Mouse (Mus musculus) frontal cortex, postnatal 36 days (tissue): ENCODE measurements at regions not wholly inside any gene's neighbourhood (a gene's known extent, or its start where the extent isn't known, plus 50 kb on each side); places are given as distances from the start of the nearest gene placed in this dataset.
A peak's percentile ranks its signal among the peaks of the same experiment; 100 is the strongest.

ENCODE experiments used
- DNase-seq, 2 experiments: peaks; one replicate each; pipeline ENCODE4 v3.0.0; 2022; ENCODE audit warnings: low spot score in 2 of 2

DNA sequence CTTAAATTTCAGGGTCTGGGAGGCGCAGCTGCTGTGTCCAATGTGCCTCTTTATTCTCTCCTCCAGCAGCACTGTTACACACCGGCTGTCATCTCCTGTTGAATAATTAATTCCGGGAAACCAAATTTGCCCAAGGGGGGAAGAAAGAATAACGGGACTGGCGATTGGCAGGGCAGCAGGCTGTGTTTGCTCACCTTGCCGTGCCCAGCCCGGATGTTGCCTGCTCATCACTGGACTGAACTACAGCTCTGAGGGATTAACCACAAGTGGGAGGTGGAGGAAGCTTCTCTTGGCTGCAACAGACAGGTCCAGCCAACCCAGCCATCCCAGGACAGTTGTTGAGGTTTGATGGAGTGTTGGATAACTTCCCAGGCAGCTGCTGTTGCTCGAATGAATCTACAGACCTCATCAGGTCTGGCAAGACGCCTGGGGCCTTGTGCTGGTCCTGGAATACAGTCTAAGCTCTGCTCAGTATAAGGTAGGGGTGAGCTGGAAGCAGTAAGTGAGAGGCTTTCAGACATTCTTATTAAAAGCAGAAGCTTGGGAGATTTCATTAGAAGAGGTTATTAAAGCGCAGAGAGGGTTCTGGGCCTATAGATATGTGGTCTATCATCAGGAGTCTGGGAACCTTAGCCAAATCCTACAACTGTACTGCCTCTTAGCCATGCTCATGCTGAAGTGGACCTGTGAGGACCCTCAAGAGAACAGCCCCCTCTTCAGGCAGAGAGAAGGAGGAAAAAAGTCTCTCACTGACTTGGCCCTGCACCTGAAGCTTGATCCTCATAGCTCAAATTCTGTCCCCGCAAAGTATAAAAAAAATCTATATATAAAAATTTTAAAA is 291.8 kb downstream of the Il20rb start:
- DNase-seq, result no peak

DNA sequence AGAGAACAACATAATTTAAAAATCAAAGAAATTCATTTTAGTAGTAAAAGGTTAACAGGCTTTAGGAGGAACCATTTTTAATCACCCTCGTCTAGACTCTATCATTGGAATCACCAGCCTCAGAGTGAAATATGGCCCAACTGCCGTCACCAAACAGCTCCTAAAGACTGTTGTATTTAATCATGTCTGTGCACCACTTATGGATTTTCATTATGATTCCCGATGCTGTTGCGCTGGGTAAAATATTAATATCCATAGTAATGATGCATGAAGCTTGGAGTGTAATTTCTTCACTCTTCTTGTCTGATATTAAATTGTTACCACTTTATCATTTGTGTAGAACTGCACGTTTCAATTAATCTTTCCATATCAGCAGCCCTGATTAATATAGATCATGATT is 292.4 kb downstream of the Il20rb start:
- DNase-seq, result no peak

DNA sequence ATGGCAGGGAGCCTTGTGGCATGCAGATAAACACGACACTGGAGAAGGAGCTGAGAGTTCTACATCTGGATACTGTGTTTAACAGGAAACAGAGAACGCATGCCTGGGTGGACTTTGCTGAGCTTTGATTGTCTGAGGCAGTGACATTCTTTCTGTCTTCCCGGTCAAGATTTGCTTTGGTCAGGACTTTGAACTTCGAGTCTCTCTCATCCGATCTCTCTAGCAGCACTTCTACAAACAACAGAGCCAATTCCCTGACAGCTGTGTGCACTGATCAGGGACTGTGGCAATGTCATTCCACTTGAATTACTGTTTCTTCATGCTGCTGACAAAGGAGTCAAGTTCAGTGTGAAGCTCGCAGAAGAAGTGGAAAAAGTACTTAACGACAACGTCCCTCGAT is 302.5 kb downstream of the Il20rb start:
- no peak for DNase-seq

DNA sequence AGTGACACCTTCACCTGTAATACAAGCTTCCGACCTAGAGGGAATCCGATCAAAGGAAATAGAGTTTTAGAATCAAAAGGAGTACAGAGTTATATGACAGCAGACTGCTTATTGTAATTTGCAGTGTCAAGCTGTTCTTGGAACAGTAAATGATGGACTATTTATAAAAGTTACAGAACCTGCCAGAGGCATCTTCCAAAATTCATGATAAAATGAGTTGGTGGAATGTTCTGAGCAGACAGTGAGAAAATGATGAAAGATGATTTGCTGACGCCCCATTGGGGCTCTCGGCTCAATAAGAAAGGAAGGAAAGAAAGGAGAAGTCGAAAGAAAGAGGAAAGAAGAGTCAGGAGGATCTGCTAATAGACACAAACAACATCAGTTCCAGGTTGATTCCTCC is 300.3 kb upstream of the Sox14 start:
- DNase-seq, result peak in 1 of 2 experiments; percentile 12

DNA sequence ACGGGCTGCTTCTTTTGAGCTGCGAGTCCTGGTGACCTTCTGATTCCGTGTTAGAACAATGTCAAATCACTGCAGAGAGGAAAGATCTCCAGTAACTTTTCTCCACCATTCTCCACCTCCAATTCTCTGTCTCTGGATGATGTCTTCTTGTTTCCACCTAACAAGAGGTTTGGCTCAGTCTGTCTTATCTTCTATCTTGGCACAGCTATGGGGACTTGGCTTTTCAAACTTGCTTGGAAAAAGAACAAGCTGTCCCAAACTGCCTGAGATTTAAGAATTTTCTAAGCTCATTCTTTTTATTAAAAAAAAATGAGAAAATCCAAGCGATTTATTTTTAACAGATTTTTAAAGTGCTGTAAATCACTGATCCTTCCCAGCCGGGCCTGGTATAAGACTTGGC is 290.3 kb upstream of the Sox14 start:
- peak in 1 of 2 experiments; percentile 13 for DNase-seq

DNA sequence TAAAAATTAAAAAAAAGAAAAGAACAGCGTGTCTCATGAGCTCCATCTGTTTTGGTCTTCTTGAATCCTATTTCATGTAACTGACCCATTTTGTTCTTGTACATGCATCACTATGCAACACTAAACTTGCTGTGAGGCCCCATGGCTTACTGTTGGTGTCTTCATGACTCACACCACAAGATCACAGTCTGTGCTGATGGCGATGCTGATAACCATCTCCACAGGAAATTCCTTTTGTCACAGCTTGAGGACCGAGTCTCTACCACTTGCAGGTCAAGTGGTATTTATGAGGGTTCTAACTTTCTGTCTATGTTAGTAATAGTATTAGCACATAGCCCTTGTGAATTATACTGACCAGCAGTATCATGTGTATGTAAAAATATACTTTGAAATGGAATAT is 286.0 kb upstream of the Sox14 start:
- DNase-seq, result no peak
